Comparison of ENCODE assay signal across 8 mouse cellular contexts in genomic region chr7:68128271-68128674, GRCm38 (mm10).
DNase-seq lines count a peak whose midpoint lies in the region; ATAC-seq and TF ChIP-seq lines count a peak whose summit lies in the region.

No protein-coding gene starts in this region.

- peak overlapping the region; percentile 76 for H3K4me2 ChIP-seq in forebrain, embryonic 15.5 days (replicated peaks)
- peak overlapping the region; percentile 81 for H3K4me2 ChIP-seq in limb, embryonic 15.5 days
- peak overlapping the region; percentile 72 for H3K4me2 ChIP-seq in stomach, postnatal 0 days (replicated peaks; ENCODE audit: low read depth)

- intact Hi-C loops in gastrocnemius, postnatal 36 days (cut with DNase I) = loop anchor here (5.0 kb wide), 1 partner anchor 41 kb away; no protein-coding TSS in a partner anchor

- H3K36me3 ChIP-seq in forebrain, embryonic 15.5 days = no peaks in the 10 kb centered on the region
- H3K36me3 ChIP-seq in limb, embryonic 15.5 days = no peaks in the 10 kb centered on the region
- H3K36me3 ChIP-seq in stomach, postnatal 0 days (ENCODE audit: control insufficient read depth, insufficient read depth, low read length) = no peaks in the 10 kb centered on the region

- no peaks in the 10 kb centered on the region for H3K27me3 ChIP-seq in forebrain, embryonic 15.5 days
- no peaks in the 10 kb centered on the region for H3K27me3 ChIP-seq in limb, embryonic 15.5 days
- no peaks in the 10 kb centered on the region for H3K27me3 ChIP-seq in stomach, postnatal 0 days (ENCODE audit: control insufficient read depth, insufficient read depth, low read length)

- no peak for TF ChIP-seq POLR2A in bone marrow, adult 2 months (IDR thresholded peaks at IDR 0.05; ENCODE audit: borderline replicate concordance, control insufficient read depth, low read depth, low read length)

- no peak for TF ChIP-seq EP300 in stomach, postnatal 0 days (optimal IDR thresholded peaks at IDR 0.05)

- peak overlapping the region; percentile 48 for H3K9ac ChIP-seq in forebrain, embryonic 15.5 days (replicated peaks)
- H3K9ac ChIP-seq in limb, embryonic 15.5 days = no peak overlapping the region
- peak overlapping the region; percentile 57; the same call in 1 of the 2 replicates for H3K9ac ChIP-seq in stomach, postnatal 0 days (ENCODE audit: low read length)

- peak overlapping the region; percentile 50 for H3K27ac ChIP-seq in bone marrow, adult 2 months (ENCODE audit: control insufficient read depth, insufficient read depth, low read depth, low read length, poor library complexity)
- H3K27ac ChIP-seq in forebrain, embryonic 15.5 days (replicated peaks) = peak overlapping the region; percentile 96
- peak overlapping the region; percentile 80 for H3K27ac ChIP-seq in limb, embryonic 15.5 days
- peak overlapping the region; percentile 91 for H3K27ac ChIP-seq in stomach, postnatal 0 days (replicated peaks)

- ATAC-seq in forebrain, embryonic 15.5 days (replicated peaks) = no peak; the same call in 1 of the 2 replicates
- ATAC-seq in limb, embryonic 15.5 days (ENCODE audit: insufficient number of reproducible peaks, low FRiP score, low TSS enrichment, low read depth) = no peak
- ATAC-seq in stomach, postnatal 0 days (ENCODE audit: low FRiP score, low TSS enrichment) = no peak
- no peak for ATAC-seq in erythroid progenitor cell, adult 5-6 weeks (replicated peaks; ENCODE audit: low FRiP score, poor library complexity, severe bottlenecking)

- 34% methylated on average over 7 of the region's 7 CpGs for WGBS in bone marrow, adult 2 months
- 4% methylated on average over 7 of the region's 7 CpGs for WGBS in forebrain, embryonic 15.5 days
- 6% methylated on average over 7 of the region's 7 CpGs for WGBS in limb, embryonic 15.5 days
- 19% methylated on average over 7 of the region's 7 CpGs for WGBS in stomach, postnatal 0 days

- peak; percentile 35 for DNase-seq in kidney, adult 11 months
- DNase-seq in kidney, postnatal 25 days = no peak
- no peak for DNase-seq in stomach, postnatal 0 days (ENCODE audit: low spot score)
- no peak for DNase-seq in gastrocnemius, postnatal 36 days

- H3K4me3 ChIP-seq in bone marrow, adult 2 months (replicated peaks; ENCODE audit: control insufficient read depth, low read depth, low read length) = no peak overlapping the region
- H3K4me3 ChIP-seq in forebrain, embryonic 15.5 days = peak overlapping the region; percentile 49
- peak overlapping the region; percentile 52 for H3K4me3 ChIP-seq in limb, embryonic 15.5 days
- H3K4me3 ChIP-seq in stomach, postnatal 0 days (ENCODE audit: low read depth, low read length) = peak overlapping the region; percentile 48

- no peaks in the 10 kb centered on the region for H3K9me3 ChIP-seq in forebrain, embryonic 15.5 days
- H3K9me3 ChIP-seq in limb, embryonic 15.5 days = no peaks in the 10 kb centered on the region
- H3K9me3 ChIP-seq in stomach, postnatal 0 days (ENCODE audit: control insufficient read depth, low read length) = no peaks in the 10 kb centered on the region

- H3K4me1 ChIP-seq in bone marrow, adult 2 months (ENCODE audit: control insufficient read depth, insufficient read depth, low read length) = peaks cover 1% of the 10 kb centered on the region; the same call in 1 of the 2 replicates
- H3K4me1 ChIP-seq in forebrain, embryonic 15.5 days = peaks cover 53% of the 10 kb centered on the region
- H3K4me1 ChIP-seq in limb, embryonic 15.5 days = peaks cover 49% of the 10 kb centered on the region
- 0 out of 2 replicates have a peak, but pooled peaks cover 6% of the 10 kb centered on the region for H3K4me1 ChIP-seq in stomach, postnatal 0 days (replicated peaks; ENCODE audit: control insufficient read depth, insufficient read depth)

- TF ChIP-seq CTCF in bone marrow, adult 2 months (IDR thresholded peaks at IDR 0.05; ENCODE audit: control insufficient read depth, insufficient read depth, low read length) = no peak
- no peak for TF ChIP-seq CTCF in stomach, postnatal 0 days (IDR thresholded peaks at IDR 0.05; ENCODE audit: low read depth)
